Mouse (Mus musculus) gonadal fat pad, adult 2 months (tissue): Measurements from ENCODE around the gene Nudt4. TPM values are rescaled to one million over a fixed set of nuclear protein-coding genes. Genes with fewer than 3 reads are reported as not detected.
"Not testable (repeated sequence)": the region's sequence is repeated elsewhere in the genome, so short reads cannot be mapped to it uniquely, and the experiment has no call there.

Experiments
- DNase-seq: peaks from one replicate; pipeline ENCODE4 v3.0.0-alpha.2; 2012; ENCODE audit warnings: low read depth
- polyA plus RNA-seq: library from polyadenylated mRNA; depleted of rRNA; stranded (reverse); fragments of >200 nt; gene quantifications from 2 replicates; pipeline ENCODE4 v1.2.3, GENCODE M21; 2012

Gene Nudt4
- polyA plus RNA-seq, 1 experiment, result 41.0 TPM

DNA sequence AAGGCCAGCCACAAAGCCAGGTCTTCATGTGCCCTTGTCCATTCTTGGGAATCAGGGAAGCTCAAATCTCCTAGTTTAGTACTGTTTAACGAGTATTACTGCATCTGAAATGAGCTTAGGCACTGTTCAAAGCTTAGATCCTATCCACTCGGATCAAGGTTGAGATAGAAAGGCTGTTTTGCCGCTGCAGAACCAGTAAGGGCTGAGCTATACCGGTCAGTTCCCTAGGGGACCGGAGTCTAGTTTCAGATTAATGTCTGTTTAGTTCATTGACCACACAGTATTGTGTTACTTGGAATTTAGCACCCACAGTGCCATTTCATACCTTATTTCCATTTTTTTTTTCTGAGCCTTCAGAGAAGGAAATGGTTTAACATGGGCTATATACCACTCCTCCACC, 3.6 kb upstream of the Nudt4 start:
- no peak for DNase-seq

- no peak for DNase-seq
These were observed 2.8 kb upstream of the Nudt4 start for GRCm38 (mm10) chr10:95566786-95567185.

DNA sequence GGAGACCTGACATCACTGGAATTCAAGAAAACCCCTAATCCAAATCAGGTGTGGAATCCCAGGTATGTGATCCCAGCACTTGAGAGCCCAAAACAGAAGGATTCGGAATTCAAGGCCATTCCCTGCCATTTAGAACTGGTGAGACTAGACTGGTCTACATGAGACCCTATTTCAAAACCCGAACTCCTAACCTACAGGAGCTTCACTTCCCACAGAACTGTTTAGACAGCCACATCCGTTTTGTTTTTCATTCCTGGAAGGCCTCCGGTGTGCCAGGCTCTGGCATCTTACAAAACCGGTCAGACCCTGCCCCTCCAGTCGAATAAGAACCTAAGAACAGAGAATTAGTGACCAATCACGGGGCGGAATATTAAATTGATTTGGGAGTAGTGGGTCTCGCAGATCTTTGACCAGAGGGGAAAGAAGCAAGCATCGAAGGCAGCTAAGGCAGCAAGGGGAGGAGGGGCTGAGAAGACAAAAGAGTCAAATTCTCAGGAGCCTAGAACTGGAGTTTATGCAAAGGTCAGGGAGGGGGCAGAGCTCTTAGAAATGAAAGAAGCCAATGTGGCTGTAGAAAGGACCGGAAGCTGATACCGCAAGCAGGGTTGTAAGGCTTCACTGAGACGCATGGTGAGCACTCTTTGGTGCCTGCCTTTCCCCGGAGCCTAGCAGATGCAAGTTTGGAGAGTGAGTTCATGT, 1.4 kb upstream of the Nudt4 start:
- no peak for DNase-seq

GRCm38 (mm10) chr10:95562859-95563841, 796 bp downstream of the Nudt4 start:
- no peak for DNase-seq

DNA sequence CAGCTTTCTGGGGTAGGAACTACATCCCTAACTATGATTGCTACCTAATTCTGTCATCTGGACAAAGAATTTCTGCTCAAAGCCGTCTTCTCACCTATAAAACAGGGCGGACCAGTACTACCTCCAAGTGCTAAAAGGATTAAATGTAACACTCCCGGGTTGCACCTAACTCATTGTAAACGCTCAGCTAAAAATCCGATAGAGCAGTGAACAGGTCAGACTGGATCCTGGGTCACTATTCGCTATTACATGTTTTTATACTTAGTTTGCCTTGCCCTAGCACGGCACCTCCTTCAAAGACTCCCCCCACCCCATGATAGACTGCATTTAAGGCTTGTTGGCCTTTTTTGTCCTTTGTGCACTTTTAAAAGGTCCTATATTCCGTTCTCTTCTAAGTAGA, 1.6 kb downstream of the Nudt4 start:
- DNase-seq, result no peak

DNA sequence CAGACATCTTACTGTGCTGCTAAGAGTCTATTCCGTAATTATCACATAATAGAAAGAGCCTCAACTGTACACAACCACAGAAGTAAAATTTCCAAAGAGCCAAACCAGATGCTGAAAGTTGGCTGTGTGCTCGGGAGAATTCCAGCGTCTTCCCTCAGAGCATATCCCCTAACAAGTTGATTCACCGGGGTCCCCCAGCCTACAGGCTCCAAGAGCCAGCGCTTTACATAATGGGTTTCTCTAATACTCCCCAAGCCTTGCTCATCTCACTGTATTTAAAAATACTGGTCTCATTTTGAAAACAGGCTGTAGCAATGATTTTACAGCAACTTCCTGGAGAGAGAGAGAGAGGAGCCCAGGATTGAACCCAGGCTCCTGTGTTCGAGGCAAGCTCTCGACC, 2.3 kb downstream of the Nudt4 start:
- DNase-seq, result no peak

- no peak for DNase-seq
These were observed 3.5 kb downstream of the Nudt4 start for GRCm38 (mm10) chr10:95560394-95560983.

- no peak for DNase-seq
These were observed 4.5 kb downstream of the Nudt4 start for GRCm38 (mm10) chr10:95559426-95559825.

- DNase-seq, result no peak
These were observed 6.6 kb downstream of the Nudt4 start for GRCm38 (mm10) chr10:95557337-95557828.

- DNase-seq, result no peak
These were observed 8.1 kb downstream of the Nudt4 start for GRCm38 (mm10) chr10:95555866-95556265.

- DNase-seq, result no peak
These were observed 11.6 kb downstream of the Nudt4 start for GRCm38 (mm10) chr10:95552326-95552725.

GRCm38 (mm10) chr10:95551752-95552151, 12.2 kb downstream of the Nudt4 start:
- DNase-seq, result no peak

GRCm38 (mm10) chr10:95550506-95550905, 13.4 kb downstream of the Nudt4 start:
- DNase-seq, result no peak

DNA sequence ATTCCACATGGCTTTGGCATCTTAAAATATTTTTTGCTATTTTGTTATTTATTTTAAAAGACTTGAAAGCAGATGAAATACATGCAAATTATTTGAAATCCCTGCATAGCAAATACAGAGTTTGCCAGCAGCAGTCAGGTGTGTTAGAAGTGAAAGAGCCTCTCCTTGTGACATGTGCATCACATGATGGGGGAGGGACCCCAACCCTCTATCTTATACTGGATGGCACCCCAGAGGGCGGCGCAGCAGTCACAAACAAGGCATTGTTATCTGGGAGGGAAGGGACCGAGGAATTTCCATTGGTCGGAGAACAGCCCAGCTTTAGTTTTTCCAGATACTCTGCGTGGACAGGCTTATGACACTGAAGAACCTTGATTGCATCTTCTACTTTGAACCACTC, 14.9 kb downstream of the Nudt4 start:
- DNase-seq, result not testable (repeated sequence)

DNA sequence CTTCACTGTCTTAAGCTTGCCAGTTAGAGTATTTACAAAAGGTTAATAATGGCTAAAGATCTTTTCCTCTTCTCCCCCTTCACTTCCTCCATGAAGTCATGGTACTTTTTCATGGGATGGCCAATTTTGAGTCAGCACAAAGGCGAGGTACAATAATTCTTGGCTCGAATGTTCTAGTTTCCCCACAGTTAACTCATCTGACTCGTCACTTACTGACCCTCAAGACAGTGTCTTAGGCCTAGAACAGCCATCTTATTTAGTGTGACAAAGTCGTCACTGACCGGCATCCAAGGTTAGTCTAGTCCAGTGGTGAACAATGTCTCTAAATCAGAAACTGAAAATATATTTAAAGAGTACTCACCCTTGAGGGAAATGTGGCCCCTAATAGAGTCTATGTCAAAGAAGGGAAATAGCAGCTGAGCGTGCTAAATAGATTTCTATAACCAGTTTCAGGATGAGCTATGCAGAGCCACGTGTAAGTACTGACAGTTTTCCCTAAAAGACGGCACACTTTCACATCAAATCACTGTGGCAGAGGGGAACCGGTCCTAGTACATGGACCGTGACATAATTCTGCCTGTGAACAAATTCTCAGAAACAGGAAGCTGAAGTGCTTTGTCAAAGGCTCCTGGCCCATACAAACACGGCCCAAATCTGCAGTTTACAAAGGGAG, 15.7 kb downstream of the Nudt4 start:
- DNase-seq, result no peak

GRCm38 (mm10) chr10:95546178-95546577, 17.8 kb downstream of the Nudt4 start:
- DNase-seq, result no peak

- DNase-seq, result no peak
These were observed 18.9 kb downstream of the Nudt4 start for GRCm38 (mm10) chr10:95545051-95545450.

GRCm38 (mm10) chr10:95544651-95545050, 19.3 kb downstream of the Nudt4 start:
- no peak for DNase-seq

- no peak for DNase-seq
These were observed 19.9 kb downstream of the Nudt4 start for GRCm38 (mm10) chr10:95544004-95544403.

GRCm38 (mm10) chr10:95543377-95543776, 20.6 kb downstream of the Nudt4 start:
- DNase-seq, result no peak

- DNase-seq, result no peak
These were observed 21.0 kb downstream of the Nudt4 start for GRCm38 (mm10) chr10:95542916-95543315.

DNA sequence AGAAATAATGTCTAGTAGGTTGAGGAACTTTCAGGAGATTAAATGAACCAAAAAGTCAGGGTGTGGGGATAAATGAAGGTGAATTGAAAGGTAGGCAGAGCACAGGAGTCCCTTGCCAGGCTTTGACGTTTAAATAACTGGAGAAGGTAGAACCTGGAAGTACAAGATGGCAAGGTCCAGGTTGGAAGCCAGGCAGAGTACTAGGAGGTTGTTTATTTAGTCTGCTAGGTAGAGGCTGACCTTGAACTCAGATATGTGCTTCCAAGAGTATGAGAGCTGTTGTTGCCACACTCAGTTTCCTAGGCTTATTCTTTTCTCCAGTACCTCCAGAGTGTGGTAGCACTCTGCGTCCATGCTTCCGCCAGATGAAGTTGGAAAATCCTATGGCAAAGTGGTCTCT, 24.1 kb downstream of the Nudt4 start:
- DNase-seq, result no peak
